Mouse (Mus musculus): ENCODE data around the gene Olfr1496.
A peak's percentile ranks its signal among the peaks of the same experiment; 100 is the strongest.
"Not testable (repeated sequence)": the region's sequence is repeated elsewhere in the genome, so short reads cannot be mapped to it uniquely, and the experiment has no call there.

Gene Olfr1496

DNA sequence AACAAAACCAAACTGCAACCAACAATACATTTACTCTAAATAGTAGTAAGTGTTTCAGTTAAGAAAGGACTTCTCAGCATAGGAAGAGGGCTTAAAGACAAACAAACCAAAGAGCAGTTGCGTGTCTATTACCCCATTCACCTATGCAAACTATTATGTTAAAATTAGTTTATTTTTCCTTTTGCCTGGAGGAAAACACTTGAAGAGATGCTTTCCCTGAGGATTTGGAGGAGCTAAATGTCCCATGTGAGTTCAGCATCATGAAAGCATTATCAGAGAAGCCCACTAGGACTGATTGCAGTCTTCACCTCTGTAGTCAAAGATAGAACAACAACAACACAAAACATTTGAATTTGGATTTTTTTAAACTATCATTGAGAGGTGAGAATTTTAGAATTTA is at the start of gene Olfr1496:
Olfr1496 (plus strand) TSS at position 301 of the 400 bp plus-strand sequence.
- DNase-seq, result no peak

DNA sequence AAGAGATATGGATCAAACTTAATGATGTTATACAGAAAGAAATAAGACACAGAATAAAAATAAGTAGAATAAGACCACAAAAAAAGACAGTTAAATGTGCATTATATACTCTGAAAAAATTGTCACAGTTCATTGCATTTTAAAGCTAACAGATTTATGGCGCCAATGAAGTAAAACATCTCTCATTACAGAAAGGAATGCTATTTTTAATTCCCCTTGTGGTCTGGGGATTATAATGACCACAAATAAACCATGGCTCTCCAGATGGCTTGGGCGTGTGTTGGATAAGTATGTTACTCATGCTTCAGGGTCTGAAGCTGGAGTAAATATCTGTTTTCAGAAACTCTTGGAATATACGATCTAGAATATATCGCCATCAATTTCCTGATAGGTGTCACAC is 38.2 kb upstream of the Olfr1496 start, which contains the start of gene Olfr1494:
Olfr1494 (plus strand) TSS at position 301 of the 400 bp plus-strand sequence.
- DNase-seq, result no peak

GRCm38 (mm10) chr19:13749366-13749765 is 28.3 kb upstream of the Olfr1496 start:
- peak; percentile 35 to 37 for DNase-seq

GRCm38 (mm10) chr19:13764306-13764705 is 13.4 kb upstream of the Olfr1496 start, which contains the start of gene Olfr1495:
Olfr1495 (plus strand) TSS chr19:13764606.
- DNase-seq, result no peak

GRCm38 (mm10) chr19:13768565-13769276 is 9.0 kb upstream of the Olfr1496 start:
- peak; percentile 21 to 32 for DNase-seq

GRCm38 (mm10) chr19:13798102-13798501 is 20.4 kb downstream of the Olfr1496 start, which contains the start of gene Olfr1497:
Olfr1497 (minus strand) TSS chr19:13798202.
- DNase-seq, result no peak

GRCm38 (mm10) chr19:13805486-13805885 is 27.8 kb downstream of the Olfr1496 start:
- not testable (repeated sequence) for DNase-seq

- DNase-seq, result no peak
Observed at GRCm38 (mm10) chr19:13812823-13813222, 35.1 kb downstream of the Olfr1496 start.

DNA sequence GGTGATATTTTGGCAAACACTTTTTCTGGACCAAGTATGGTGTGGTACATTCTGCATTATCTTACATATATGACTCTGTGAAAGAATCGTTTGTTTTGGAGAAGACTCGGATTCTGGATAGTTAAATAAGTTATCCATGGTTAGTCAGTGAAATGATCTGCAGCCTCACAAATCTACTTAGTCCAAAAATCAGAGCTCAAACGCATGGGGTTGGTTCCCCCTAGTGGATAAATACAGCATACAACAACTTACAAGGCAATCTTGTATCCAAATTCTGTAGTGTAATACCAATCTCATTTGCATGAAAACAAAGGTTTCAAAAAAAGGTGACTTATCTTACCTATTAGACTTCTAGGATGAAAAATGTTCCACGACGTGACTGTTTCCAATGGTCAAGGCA is 41.1 kb downstream of the Olfr1496 start:
- DNase-seq, result peak in 1 of 2 experiments; percentile 5

- no peak for DNase-seq
Observed at GRCm38 (mm10) chr19:13819347-13819746, 41.7 kb downstream of the Olfr1496 start, which contains the start of gene Olfr1499. Olfr1499 (minus strand) TSS chr19:13819447.

- no peak for DNase-seq
Observed at GRCm38 (mm10) chr19:13820847-13821246, 43.2 kb downstream of the Olfr1496 start.

- DNase-seq, result no peak
Observed at GRCm38 (mm10) chr19:13828447-13828846, 50.8 kb downstream of the Olfr1496 start.

DNA sequence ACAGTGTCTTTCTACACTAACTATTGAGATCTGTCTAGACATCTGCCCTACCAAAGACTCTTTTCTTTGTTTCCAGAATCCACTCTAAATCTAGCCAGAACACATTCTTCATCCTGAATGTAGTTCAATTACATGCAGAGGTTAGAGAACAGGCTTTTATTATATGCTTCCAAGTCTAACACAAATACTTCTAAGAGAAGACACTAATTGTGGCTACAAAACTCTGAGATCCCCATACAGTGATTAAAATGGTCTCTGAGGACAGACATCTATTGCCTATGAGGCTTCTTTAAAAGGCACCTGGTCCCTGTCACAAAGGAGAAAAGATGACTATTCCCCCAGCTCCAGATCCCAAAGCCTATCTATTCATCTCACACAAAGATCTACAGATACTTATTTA is 52.7 kb downstream of the Olfr1496 start, which contains the start of gene Olfr1500:
Olfr1500 (minus strand) TSS at position 101 of the 400 bp plus-strand sequence.
- DNase-seq, result no peak

Measured in cerebellum, postnatal 36 days (tissue).